Mouse (Mus musculus) testis, adult 2 months (tissue): Measurements from ENCODE around the gene Gm10647. TPM values are rescaled to one million over a fixed set of nuclear protein-coding genes. Genes with fewer than 3 reads are reported as not detected.
"Not testable (repeated sequence)": the region's sequence is repeated elsewhere in the genome, so short reads cannot be mapped to it uniquely, and the experiment has no call there.

Experiments used
- H3K27ac ChIP-seq: fragments of 200-500 bp; 2 replicates; pipeline ENCODE4 v1.5.1; 2012; ENCODE audit warnings: low read depth, low read length; ENCODE audit not compliant: control insufficient read depth, insufficient read depth
- H3K27me3 ChIP-seq: fragments of 200-500 bp; 2 replicates; pipeline ENCODE4 v1.6.1; 2012; ENCODE audit warnings: mild to moderate bottlenecking, low read length, moderate library complexity; ENCODE audit not compliant: control insufficient read depth, insufficient read depth
- H3K36me3 ChIP-seq: fragments of 200-500 bp; 2 replicates; pipeline ENCODE4 v1.6.1; 2012; ENCODE audit warnings: mild to moderate bottlenecking, low read length; ENCODE audit not compliant: control insufficient read depth, insufficient read depth
- H3K4me1 ChIP-seq: fragments of 200-500 bp; 2 replicates; pipeline ENCODE4 v1.6.1; 2012; ENCODE audit warnings: low read length; ENCODE audit not compliant: control insufficient read depth, insufficient read depth
- H3K4me3 ChIP-seq: fragments of 200-500 bp; 2 replicates; pipeline ENCODE4 v1.5.1; 2012; ENCODE audit warnings: low read depth, mild to moderate bottlenecking, low read length, moderate library complexity, mixed read lengths; ENCODE audit not compliant: control insufficient read depth
- CTCF ChIP-seq: fragments of 200-500 bp; IDR thresholded peaks from 2 replicates; pipeline ENCODE4 v1.5.1; 2012; ENCODE audit warnings: low read depth, mild to moderate bottlenecking, inconsistent platforms, low read length, moderate library complexity; ENCODE audit not compliant: control insufficient read depth, insufficient read depth, insufficient replicate concordance
- POLR2A ChIP-seq: fragments of 200-500 bp; IDR thresholded peaks from 2 replicates; pipeline ENCODE4 v1.6.1; 2012; ENCODE audit warnings: low read depth, mild to moderate bottlenecking, inconsistent platforms, low read length, moderate library complexity; ENCODE audit not compliant: control insufficient read depth
- polyA plus RNA-seq: library from polyadenylated mRNA; depleted of rRNA; stranded (reverse); fragments of >200 nt; gene quantifications from 2 replicates; pipeline ENCODE4 v1.2.3, GENCODE M21; 2012; rRNA removed

Gene Gm10647
- 0.12 and 0.20 TPM in 2 replicates for polyA plus RNA-seq

DNA sequence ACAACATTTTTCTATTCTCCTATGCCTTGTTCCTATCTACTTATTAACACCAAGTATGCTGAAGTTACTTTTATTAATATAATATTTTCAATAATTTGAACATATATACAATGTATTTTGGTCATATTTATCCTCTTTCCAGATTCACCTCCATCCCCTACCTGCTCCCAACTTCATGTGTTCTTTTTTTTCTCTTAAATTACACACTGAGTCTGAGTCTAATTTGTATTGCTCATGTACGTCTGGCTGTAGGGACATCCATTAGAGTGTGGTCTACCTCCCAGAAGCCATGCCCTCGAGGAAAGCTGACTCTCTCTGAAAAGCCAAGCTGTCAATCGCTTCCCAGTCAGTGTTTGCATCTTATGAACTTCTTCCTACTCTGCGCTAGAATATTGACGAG, at the start of gene Gm10647:
Gene Gm10647 (plus strand): TSS at position 301 of the 400 bp plus-strand sequence.
- Histone ChIP-seq H3K4me1 (peaks cover 17% of the 10 kb centered on the region), H3K27me3 (no peaks in the 10 kb centered on the region), H3K36me3 (no peaks in the 10 kb centered on the region), H3K27ac (peak within 1 kb of the TSS; percentile 87), H3K4me3 (peak within 1 kb of the TSS; percentile 95)
- TF ChIP-seq CTCF (no peak), POLR2A (no peak)

DNA sequence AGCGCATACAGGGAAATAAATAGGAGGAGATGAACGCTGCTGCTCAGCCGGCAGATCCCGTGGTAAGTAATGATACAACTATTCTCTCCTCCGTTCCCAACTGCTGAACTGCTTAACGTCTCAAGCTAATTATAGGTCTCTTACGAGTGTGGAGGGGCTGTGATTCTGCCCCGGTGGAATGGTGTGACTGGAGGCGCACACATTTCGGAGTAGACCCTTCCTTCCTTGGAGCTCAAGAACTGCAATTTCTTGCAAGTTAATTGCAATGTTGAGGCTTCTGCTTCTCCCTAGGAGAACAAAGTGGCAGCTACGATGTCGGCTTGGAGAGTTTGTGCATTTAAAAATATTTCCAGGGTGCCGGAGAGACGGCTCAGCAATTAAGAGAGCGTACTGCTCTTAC, 48.4 kb upstream of the Gm10647 start:
- no peaks in the 10 kb centered on the region for H3K36me3 ChIP-seq
- no peak overlapping the region for H3K4me3 ChIP-seq
- peaks cover 5% of the 10 kb centered on the region for H3K4me1 ChIP-seq
- TF ChIP-seq CTCF (no peak), POLR2A (no peak)
- no peak overlapping the region for H3K27ac ChIP-seq
- no peaks in the 10 kb centered on the region for H3K27me3 ChIP-seq

DNA sequence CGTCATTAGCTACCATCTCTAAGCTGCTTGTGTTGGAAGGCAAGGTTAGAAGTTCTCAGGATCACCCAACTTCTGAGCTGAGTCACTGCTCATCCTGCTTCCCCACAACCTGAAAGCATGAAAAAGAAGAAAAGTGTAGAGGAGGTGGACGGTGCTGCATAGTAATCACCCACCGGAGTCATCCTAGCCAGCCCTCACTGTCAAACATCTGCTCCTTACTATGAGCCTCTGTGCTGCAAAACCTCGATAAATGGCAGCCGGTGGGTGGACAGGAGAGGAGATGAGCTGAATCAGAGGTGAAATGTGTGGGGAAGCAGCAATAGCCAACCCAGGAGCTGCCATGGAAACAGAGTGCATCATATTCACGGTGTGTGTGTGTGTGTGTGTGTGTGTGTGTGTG, 44.0 kb upstream of the Gm10647 start:
- H3K27ac ChIP-seq: no peak overlapping the region
- H3K27me3 ChIP-seq: no peaks in the 10 kb centered on the region
- H3K36me3 ChIP-seq: no peaks in the 10 kb centered on the region
- no peak overlapping the region for H3K4me3 ChIP-seq
- peaks cover 5% of the 10 kb centered on the region for H3K4me1 ChIP-seq
- TF ChIP-seq POLR2A (no peak), CTCF (no peak)

DNA sequence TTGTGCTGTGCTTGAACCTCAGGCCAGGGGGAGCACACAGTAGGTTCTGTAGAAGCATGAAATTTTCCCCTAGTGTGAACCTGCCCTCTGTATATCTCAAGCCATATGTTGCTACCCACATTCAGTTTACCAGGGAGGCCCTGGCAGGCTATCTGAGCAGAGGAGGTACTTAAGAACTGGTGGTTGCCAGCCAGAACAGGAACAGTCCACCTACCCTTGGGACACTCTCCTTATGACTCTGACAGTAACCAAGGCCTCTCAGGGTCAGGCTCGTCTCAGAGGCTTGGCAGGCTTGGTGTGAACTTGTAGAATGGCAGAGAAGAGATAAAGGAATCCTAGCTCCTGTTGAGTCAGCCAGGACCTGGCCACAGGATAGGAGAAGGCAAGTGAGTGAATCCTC, 35.8 kb upstream of the Gm10647 start:
- Histone ChIP-seq H3K4me1 (no peaks in the 10 kb centered on the region), H3K36me3 (no peaks in the 10 kb centered on the region), H3K27me3 (no peaks in the 10 kb centered on the region), H3K27ac (no peak overlapping the region), H3K4me3 (no peak overlapping the region)
- no peak for TF ChIP-seq POLR2A
- no peak for TF ChIP-seq CTCF

DNA sequence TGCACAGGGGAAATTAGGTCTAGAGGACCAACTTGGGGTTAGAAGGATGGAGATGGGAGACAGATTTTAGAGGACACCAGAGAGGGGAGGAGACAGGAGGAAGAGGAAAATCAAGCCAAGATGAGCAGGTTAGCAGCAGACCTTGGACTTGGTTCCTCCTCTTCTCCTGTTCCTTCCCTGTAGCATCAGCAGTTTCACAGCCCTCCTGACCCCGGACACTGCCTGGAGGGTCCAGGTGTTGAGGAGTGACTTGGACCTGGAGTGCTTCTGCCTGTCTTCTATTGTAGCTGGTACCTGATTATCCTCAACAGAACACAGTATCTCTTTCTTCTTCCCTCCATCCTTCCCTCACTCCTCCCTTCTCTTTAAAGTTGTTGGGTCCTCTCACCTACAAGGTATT, 28.1 kb upstream of the Gm10647 start:
- Histone ChIP-seq H3K27ac (no peak overlapping the region), H3K4me3 (peak overlapping the region; percentile 65), H3K36me3 (no peaks in the 10 kb centered on the region), H3K27me3 (no peaks in the 10 kb centered on the region), H3K4me1 (no peaks in the 10 kb centered on the region)
- no peak for TF ChIP-seq POLR2A
- no peak for TF ChIP-seq CTCF

DNA sequence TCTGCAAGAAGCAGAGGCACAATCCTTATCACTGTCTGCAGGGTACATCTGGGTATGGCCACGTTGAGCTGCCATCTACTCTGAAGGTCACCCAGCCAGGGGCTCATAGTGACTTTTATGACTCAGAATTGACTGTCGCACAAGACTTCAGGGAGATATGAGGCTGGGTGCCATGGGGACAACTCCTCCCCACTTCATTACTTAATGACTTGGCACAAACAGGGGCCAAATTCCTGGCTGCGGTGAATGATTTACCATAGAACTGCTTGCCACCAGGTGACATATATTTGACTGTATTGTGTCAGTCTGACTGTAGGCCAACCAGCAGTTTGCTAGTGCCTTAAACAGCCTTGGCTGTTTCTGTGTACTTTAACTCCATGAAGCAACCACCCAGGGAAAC, 27.6 kb upstream of the Gm10647 start:
- TF ChIP-seq POLR2A: no peak
- no peak for TF ChIP-seq CTCF
- no peaks in the 10 kb centered on the region for H3K27me3 ChIP-seq
- no peaks in the 10 kb centered on the region for H3K36me3 ChIP-seq
- H3K4me1 ChIP-seq: no peaks in the 10 kb centered on the region
- no peak overlapping the region for H3K27ac ChIP-seq
- H3K4me3 ChIP-seq: peak overlapping the region; percentile 65

DNA sequence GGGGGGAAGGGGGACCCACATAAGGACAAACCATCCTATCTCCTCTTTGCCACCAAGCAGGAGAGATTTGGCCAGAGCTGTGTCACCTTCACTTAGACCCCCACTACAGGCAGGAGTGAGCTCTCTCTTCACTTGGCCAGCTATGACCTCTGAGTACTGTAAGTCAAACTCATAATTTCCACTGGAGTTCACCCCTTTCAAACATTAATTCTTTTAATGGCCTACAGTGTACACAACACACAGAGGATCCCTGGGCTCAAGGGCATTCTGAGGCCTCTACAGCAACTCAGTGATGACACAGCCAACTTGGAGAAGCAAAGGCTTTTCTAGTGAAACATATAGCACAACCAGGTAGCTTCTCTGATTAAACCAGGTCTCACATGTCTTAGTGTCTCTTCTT, 26.1 kb upstream of the Gm10647 start:
- no peak overlapping the region for H3K27ac ChIP-seq
- H3K4me3 ChIP-seq: no peak overlapping the region
- no peak for TF ChIP-seq CTCF
- H3K4me1 ChIP-seq: no peaks in the 10 kb centered on the region
- no peaks in the 10 kb centered on the region for H3K27me3 ChIP-seq
- H3K36me3 ChIP-seq: no peaks in the 10 kb centered on the region

DNA sequence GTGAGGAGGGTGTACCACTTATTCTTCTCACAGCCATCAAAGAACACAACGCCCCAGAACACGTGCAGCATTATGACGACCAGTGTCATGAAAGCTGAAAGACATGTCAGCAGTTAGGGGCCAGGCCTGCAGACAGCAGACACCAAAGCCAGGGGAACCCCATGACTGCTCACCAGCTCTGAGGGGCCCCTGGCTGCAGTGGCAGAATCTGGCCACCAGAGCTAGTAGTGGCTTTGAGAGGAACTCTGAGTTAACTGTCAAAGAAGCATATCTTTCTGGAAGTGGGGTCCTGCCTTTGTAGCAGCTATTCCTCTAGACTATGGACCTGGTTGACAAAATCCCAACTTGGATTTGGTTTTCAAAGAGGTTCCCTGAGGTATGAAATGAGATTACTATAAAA, 12.3 kb upstream of the Gm10647 start:
- H3K27ac ChIP-seq, H3K4me3 ChIP-seq, H3K36me3 ChIP-seq, H3K4me1 ChIP-seq, H3K27me3 ChIP-seq: not testable (repeated sequence)
